Mouse (Mus musculus) lung, adult 18-20 months (tissue): ENCODE measurements around the gene Lclat1.

Source experiments
- DNase-seq, 2 experiments: peaks; one replicate each; pipeline ENCODE4 v3.0.0; 2022; ENCODE audit warnings: mixed read lengths in 2 of 2

The Lclat1 gene

DNA sequence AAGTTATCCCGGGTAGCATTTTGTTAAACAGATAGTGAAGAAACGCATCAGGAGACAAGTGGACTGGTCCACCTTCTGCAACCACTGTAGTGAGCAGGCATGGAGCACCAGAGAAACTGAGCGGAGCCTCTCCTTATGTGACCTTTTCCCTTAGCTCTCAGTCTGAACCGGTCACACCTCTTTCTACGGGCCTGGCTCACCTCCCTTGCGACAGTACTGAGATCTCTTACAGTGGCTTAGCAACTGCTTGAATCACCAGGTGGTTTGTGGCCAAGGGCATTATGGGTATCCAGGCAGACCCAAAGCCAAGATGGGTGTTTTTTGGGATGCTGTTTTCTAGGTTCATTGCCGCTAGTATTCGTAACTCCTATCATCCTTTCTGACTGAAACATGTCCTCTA is 16.4 kb upstream of the Lclat1 start:
- DNase-seq = no peak

DNA sequence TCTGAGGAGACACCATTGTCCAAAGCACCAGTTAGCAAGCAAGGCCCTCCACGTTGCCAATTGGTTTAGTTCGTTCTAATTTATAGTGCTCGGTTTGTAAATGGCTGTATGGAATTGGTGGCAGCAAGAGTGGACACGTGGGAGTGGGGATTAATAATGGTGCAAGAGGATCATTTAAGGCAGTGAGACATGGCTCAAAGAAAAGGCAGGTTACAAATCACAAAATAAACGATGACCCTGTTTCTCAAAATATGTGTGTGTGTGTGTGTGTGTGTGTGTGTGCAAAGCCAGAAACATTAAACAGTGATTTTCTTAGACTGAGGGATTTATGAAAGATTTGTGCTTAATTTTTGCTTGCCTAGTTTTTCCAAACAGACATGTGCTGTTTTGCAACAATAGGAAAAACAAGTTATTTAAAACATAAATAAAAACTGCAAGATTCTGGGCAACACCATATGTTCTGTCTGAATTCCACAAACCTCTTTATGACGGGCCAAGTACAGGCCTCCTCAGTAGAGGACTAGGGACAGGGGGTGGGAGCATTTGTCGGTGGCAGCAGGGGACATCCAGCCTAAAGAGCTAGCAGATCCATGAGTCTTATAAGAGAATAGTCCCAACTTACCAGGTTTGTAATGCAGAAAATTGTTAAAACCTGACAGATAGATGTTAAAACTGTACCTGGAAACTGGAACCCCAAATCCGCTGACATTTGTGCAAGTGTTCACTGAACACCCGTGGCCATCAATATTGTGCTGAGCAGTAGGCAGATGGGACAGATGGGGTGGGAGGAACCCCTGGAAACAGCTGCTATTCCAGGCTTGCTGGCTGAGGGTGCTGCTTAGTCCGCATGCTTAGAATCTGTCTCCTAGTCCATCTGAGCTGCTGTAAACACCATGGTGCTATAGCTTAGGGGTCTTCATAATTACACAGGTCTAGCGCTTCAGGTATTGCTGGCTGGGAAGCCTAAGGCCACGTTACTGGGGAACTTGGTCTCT is 15.4 kb upstream of the Lclat1 start:
- no peak for DNase-seq

- DNase-seq = no peak
Measured at GRCm38 (mm10) chr17:73095070-73095469, 12.7 kb upstream of the Lclat1 start.

GRCm38 (mm10) chr17:73095585-73095984 is 12.2 kb upstream of the Lclat1 start:
- no peak for DNase-seq

DNA sequence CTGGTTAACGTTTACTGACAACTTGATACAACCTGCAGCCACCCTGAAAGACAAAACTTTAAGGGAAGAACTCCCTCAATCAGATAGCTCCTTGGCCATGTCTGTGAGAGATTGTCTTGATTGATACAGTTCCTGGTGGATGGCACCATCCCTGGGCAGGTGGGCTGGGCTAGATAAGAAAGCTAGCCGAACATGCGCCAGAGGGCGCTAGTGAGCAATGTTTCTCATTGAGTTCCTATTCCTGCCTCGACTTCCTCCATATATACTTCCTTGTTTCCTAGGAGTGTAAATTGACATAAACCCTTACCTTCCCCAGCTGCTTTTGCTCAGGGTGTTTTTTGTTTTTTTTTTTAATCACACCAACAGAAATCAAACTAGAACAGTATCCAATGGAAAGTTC is 11.3 kb upstream of the Lclat1 start:
- DNase-seq = peak in 1 of 2 experiments; percentile 28

- DNase-seq = no peak
Measured at GRCm38 (mm10) chr17:73098636-73099035, 9.1 kb upstream of the Lclat1 start.

DNA sequence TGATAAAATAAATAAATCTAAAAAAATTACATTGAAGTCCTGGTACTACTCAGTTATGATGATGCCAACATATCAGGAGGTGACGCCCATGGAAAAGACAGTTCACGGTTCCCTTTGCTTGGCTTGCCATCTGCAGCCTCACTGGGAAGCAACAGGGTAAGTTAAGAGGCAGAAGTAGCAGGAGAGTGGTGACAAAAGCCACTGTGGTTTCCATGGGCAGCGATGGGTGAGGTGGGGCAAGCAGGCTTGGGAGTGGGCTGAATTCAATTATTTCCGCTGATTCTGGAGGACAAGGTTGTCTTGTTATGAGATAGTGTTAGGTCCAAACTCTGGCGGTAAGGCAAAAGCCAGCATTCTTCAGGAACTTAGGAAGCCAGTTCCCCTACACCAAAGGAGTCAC is 7.4 kb upstream of the Lclat1 start:
- DNase-seq = no peak

DNA sequence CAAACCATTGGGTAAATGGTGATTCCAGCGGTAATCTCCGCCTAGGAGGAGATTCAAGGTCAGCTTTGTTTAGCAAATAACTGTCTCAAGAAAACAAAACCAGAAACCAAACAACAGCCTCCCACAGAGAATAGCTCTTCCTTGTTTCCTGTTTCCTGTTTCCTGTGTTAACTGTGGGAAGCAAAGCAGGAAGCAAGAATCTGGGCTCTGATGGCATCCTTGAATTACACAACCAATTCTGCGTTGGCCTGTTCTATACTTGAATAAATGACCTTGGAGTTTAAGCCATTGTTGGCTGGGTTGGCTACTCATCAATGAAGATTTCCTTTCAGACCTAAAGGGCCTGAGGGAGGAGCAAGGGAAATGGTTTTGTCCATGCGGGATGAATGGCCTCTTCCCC is 5.2 kb upstream of the Lclat1 start:
- no peak for DNase-seq

DNA sequence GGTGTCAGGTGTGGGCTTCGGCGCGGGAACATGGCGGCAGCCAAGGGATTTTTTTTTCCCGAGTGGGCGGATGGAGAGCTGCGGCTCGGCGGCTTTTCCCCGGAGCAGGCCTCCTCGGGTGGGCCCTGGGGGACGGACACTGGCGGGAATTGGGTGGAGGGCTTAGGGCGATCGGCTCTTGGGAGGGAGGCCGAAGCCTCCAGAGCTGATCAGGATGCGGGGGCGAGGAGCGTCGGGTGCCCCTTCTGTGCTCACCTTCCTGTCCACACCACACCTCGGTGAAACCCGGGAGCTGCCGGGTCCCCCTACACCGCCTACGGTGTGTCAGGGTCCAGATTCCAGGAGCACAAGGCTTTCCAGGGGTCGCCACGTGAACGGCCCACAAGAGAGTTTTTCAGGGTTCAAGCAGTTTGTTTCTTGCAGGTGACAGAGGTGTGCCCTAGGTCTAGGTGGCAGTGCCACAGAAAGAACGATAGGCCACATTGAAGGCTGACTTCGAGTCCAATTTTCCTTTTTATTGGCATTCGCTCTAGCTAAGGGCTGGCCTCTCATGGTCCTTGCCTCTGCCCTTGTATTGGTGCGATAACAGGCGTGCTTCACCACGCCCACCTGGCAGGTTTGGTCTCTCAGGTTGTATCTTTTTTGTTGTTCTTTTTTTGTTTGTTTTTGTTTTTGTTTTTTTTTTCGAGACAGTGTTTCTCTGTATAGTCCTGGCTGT is 544 bp downstream of the Lclat1 start:
- peak in 1 of 2 experiments; percentile 13 for DNase-seq

- no peak for DNase-seq
Measured at GRCm38 (mm10) chr17:73108888-73109259, 1.1 kb downstream of the Lclat1 start.

DNA sequence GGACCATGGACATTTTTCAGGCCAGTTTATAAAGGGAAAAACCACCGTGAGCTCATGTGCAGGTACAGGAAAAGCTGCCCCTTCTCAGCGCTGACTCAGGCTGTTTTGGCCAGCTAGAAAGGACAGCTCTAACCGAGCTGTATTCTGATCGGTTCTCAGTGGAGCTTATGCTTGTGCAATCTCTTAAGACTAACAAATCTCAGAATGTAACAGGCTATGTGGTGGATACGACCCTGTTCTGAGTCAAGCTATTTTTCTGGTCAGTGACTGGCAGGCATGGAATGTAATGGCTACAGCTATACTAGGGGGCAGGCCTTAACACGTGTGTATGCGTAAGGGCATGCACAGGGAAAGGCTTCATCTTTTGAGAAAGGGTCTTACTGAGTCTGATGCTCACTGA is 4.3 kb downstream of the Lclat1 start:
- DNase-seq = no peak

DNA sequence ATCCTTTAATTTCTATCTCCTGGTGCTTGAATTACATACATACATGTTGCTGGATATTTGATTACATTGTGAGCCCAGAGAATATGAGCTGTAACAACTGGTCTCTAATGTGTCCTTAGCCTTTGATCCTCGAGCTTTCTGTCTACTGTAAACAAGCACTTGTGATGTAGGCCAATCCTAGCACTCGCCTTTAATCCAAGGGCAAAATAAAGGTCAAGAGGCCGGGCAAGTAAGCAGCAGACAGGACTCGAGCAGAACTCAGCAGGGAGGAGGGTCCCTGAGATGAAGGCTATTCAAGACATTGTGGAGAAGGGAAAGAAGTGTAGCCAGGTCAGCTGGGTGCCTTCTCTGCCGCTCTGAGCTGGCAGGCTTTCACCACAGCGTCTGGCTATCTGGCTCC is 4.8 kb downstream of the Lclat1 start:
- DNase-seq = peak in 1 of 2 experiments; percentile 8

GRCm38 (mm10) chr17:73113230-73113629 is 5.4 kb downstream of the Lclat1 start:
- DNase-seq = no peak

DNA sequence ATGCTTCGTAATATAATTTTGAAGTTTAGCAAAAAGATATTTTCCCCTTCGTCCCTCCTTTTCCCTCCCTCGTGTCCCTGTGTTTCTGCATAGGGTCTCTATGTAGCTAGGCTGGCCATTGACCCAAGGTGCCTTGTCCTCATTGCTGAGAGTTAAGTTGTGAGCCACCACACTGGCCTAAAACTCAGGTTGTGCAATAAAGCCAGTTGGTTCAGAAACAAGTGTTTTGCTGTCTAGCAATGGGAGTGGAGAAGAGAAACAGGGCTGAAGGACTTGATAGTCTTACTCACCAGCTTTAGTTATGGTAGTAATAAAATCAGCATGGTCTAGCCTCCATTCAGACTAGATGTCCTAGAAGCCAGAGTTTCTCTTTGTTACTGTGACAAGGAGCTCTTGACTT is 10.3 kb downstream of the Lclat1 start:
- DNase-seq = no peak

GRCm38 (mm10) chr17:73118702-73119101 is 10.9 kb downstream of the Lclat1 start:
- DNase-seq = no peak

- DNase-seq = no peak
Measured at GRCm38 (mm10) chr17:73119150-73119549, 11.4 kb downstream of the Lclat1 start.

GRCm38 (mm10) chr17:73120545-73120944 is 12.8 kb downstream of the Lclat1 start:
- DNase-seq = no peak

GRCm38 (mm10) chr17:73121726-73122125 is 13.9 kb downstream of the Lclat1 start:
- DNase-seq = no peak

DNA sequence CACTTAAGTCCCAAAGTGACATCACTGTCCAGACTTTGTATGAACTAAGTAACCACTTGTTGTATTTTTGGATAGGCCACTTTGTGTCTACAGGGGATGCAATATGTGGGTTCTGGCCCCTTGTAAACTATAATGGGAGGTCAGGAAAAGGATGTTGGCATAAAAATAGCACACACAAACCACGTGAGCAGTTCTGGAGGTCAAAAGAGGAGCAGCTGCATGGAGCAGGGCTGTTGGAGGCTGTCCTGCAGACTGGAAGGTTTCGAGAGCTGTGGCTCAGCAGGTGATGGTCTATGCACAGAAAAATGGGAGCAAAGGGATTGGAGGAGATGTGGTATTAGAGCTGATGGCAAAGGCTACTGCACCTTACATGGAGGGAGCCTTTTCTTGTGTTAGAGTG is 18.6 kb downstream of the Lclat1 start:
- no peak for DNase-seq

DNA sequence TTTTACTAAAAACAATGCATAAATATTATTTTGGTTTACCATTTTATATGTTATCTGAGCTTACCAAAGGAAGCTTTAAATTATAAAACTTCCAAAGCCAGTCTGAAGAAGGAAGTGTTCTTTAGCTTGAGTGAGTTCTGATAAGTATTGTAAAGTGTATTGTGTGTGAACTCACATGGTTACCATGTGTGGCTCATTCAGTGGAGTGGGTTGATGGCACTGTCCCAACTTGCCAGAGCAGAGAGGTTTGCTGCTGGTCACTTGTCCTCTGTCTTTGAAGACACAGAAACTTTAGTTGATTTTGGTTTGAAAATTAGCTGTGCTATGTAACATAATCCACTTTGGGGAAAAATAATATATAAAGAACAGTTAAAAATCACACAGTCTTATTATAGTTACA is 19.1 kb downstream of the Lclat1 start:
- peak; percentile 37 to 50 for DNase-seq

GRCm38 (mm10) chr17:73136562-73137484 is 29.0 kb downstream of the Lclat1 start:
- DNase-seq = no peak

DNA sequence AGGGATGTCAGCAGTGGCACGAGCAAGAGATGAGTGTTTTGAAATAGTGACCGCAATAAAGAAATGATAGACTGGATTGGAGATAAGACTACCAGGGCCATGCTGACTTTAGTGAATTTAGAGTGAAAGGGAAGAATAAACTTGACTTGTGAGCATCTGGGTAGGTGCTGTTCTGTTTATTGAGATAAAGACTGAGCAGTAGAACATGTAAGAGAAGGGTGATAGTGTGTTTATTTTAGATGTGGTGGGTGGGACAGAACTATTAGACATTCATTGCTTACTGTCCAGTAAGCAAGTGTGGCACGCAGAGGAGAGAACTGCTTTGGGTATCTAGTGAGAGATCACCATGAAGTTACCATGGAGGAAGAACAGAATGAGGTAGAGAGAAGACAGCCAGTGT is 30.4 kb downstream of the Lclat1 start:
- no peak for DNase-seq

GRCm38 (mm10) chr17:73142029-73142428 is 34.2 kb downstream of the Lclat1 start:
- DNase-seq = no peak
